Mouse (Mus musculus) ovary, adult 2 months (tissue): ENCODE measurements around the gene Sema6d. TPM values are rescaled to one million over a fixed set of nuclear protein-coding genes. Genes with fewer than 3 reads are reported as not detected.

Source experiments
- polyA plus RNA-seq: library from polyadenylated mRNA; depleted of rRNA; stranded (reverse); fragments of >200 nt; gene quantifications from 2 replicates; pipeline ENCODE4 v1.2.3, GENCODE M21; 2012; rRNA removed

Sema6d gene
- polyA plus RNA-seq = 8.6 and 11.7 TPM in 2 replicates

GRCm38 (mm10) chr2:124089813-124090230 is at the start of gene Sema6d:
Gene Sema6d (plus strand): TSS chr2:124089969.

